Mouse (Mus musculus): ENCODE data around the gene Dffb. TPM values are rescaled to one million over a fixed set of nuclear protein-coding genes. Genes with fewer than 3 reads are reported as not detected.

Gene Dffb
- total RNA-seq, 2 experiments from 2014 or later: 17.2 to 18.3 TPM

GRCm38 (mm10) chr4:153917773-153918500 is 57.0 kb downstream of the Dffb start:
- peak in 1 of 2 experiments; percentile 18 for DNase-seq (ENCODE audit: low spot score in 2 of 2)
- no peak overlapping the region for H3K4me3 ChIP-seq
- no peak for TF ChIP-seq CTCF (conservative IDR thresholded peaks at IDR 0.05)
- H3K27ac ChIP-seq: no peak overlapping the region

Other genes with a start within 250 kb of the Dffb start
- gene A430005L14Rik, start 17.9 kb downstream of the Dffb start, total RNA-seq (2021): 10 to 100 TPM; 25.5 to 28.8 TPM
- 10 to 100 TPM; 31.6 to 34.8 TPM for gene Cep104, start 68 bp upstream of the Dffb start, total RNA-seq (2021)
- 10 to 100 TPM; 65.4 to 70.3 TPM for gene Lrrc47, start 36.6 kb upstream of the Dffb start, total RNA-seq (2021)
- gene Smim1, start 51.1 kb upstream of the Dffb start, total RNA-seq (2021): 1 to 10 TPM; 6.3 to 7.8 TPM
- 1 to 10 TPM; 1.2 to 1.4 TPM for gene Ccdc27, start 67.6 kb upstream of the Dffb start, total RNA-seq (2021)
- gene Trp73, start 165.1 kb upstream of the Dffb start, total RNA-seq (2021): 1 to 10 TPM; 3.3 to 3.6 TPM
- 10 to 100 TPM; 32.4 to 33.3 TPM for gene Wrap73, start 167.2 kb upstream of the Dffb start, total RNA-seq (2021)
- 100 to 1,000 TPM; 171 to 177 TPM for gene Tprgl, start 185.5 kb upstream of the Dffb start, total RNA-seq (2021)
- 1 to 10 TPM; 3.9 to 5.5 TPM for gene Megf6, start 195.6 kb upstream of the Dffb start, total RNA-seq (2021)

Measured in layer of hippocampus, adult 2 months (tissue).